Mouse (Mus musculus) midbrain, embryonic 10.5 days (tissue): ENCODE measurements around the gene Rhobtb1. TPM values are rescaled to one million over a fixed set of nuclear protein-coding genes. Genes with fewer than 3 reads are reported as not detected.

Source experiments
- DNase-seq: peaks from one replicate; pipeline ENCODE4 v3.0.0-alpha.2; 2017; ENCODE audit warnings: low spot score
- H3K27ac ChIP-seq: fragments of 300-500 bp; sonication (generic); replicated peaks from 2 replicates; pipeline ENCODE4 v1.5.1; 2016; ENCODE audit warnings: mild to moderate bottlenecking
- H3K27me3 ChIP-seq: fragments of 300-500 bp; sonication (generic); 2 replicates; pipeline ENCODE4 v1.6.1; 2016; ENCODE audit warnings: low read depth, mild to moderate bottlenecking; ENCODE audit not compliant: poor library complexity, severe bottlenecking
- H3K36me3 ChIP-seq: fragments of 300-500 bp; sonication (generic); 2 replicates; pipeline ENCODE4 v1.6.1; 2016; ENCODE audit warnings: mild to moderate bottlenecking, moderate library complexity
- H3K4me1 ChIP-seq: fragments of 300-500 bp; sonication (generic); 2 replicates; pipeline ENCODE4 v1.6.1; 2016
- H3K4me3 ChIP-seq: fragments of 300-500 bp; sonication (generic); 2 replicates; pipeline ENCODE4 v1.5.1; 2016; ENCODE audit warnings: mild to moderate bottlenecking, moderate library complexity
- H3K9me3 ChIP-seq: fragments of 300-500 bp; sonication (generic); replicated peaks from 2 replicates; pipeline ENCODE4 v1.6.1; 2016; ENCODE audit warnings: mild to moderate bottlenecking
- WGBS: fragments of 180-500 bp; shearing (Covaris S2); methylation state at CpG from one replicate; pipeline ENCODE4 v1.1.7; 2016; 5-methylcytosine and 5-hydroxymethylcytosine counted together
- polyA plus RNA-seq: library from polyadenylated mRNA; unstranded; fragments of >200 nt; fragmentation: Nextera tagmentation; extraction: Ambion mirVana; gene quantifications from 2 replicates; pipeline ENCODE4 v1.2.1, GENCODE M21; 2016

Rhobtb1 gene
- polyA plus RNA-seq, 1 experiment from 2014 or later: 12.6 TPM

GRCm38 (mm10) chr10:69305600-69305999, 154.4 kb downstream of the Rhobtb1 start:
- Histone ChIP-seq H3K27me3 (no peaks in the 10 kb centered on the region), H3K9me3 (no peaks in the 10 kb centered on the region), H3K27ac (no peak overlapping the region), H3K36me3 (no peaks in the 10 kb centered on the region), H3K4me3 (no peak overlapping the region), H3K4me1 (peaks cover 6% of the 10 kb centered on the region; the same call in 1 of the 2 replicates)
- WGBS: 81% methylated on average over 7 of the region's 7 CpGs
- DNase-seq: no peak

DNA sequence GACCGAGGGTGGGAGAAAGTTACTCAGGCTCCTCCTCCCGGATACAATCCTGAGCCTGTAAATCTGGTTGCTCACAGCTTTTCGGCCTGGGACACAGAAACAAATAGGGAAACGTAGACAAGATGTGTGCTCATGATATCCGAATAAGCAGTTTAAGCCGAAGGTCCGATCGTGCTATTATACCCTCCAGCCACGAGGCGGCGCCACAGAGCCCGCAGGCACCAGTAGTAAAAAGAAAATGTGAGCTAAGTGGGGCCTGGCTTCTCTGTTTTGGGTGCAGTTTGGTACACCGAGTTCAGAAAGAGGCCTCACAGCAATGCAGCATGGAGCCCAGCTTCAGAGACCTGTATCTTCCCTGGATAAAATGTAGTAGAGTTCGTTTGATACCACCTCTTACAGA, 155.0 kb downstream of the Rhobtb1 start:
- Histone ChIP-seq H3K27ac (no peak overlapping the region), H3K4me3 (no peak overlapping the region), H3K36me3 (no peaks in the 10 kb centered on the region), H3K4me1 (peaks cover 6% of the 10 kb centered on the region; the same call in 1 of the 2 replicates), H3K9me3 (no peaks in the 10 kb centered on the region), H3K27me3 (no peaks in the 10 kb centered on the region)
- peak; percentile 26 for DNase-seq
- 68% methylated on average over 14 of the region's 14 CpGs for WGBS

DNA sequence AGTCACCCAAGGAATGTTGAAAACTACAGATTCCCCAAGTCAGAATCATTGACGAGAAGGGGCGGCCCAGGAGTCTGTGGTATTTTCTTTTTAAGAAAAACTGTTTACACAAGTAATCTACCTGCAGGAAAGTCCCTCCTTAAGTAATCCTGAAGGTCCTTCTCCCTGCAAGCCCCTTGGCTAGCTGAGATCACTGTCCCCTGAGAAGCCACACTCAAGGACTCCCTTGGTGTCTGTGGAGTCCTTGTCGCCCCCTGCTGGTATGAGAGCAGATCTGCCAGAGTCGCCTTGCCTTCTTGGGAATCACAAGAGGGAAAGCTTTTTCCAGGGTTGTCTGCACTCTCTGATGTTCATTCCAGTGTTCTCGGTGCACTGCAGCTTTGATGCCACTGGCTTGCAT, 155.8 kb downstream of the Rhobtb1 start:
- no peaks in the 10 kb centered on the region for H3K27me3 ChIP-seq
- H3K4me3 ChIP-seq: no peak overlapping the region
- no peaks in the 10 kb centered on the region for H3K9me3 ChIP-seq
- H3K4me1 ChIP-seq: peaks cover 6% of the 10 kb centered on the region; the same call in 1 of the 2 replicates
- 46% methylated on average over 5 of the region's 5 CpGs for WGBS
- no peaks in the 10 kb centered on the region for H3K36me3 ChIP-seq
- DNase-seq: peak; percentile 69
- no peak overlapping the region for H3K27ac ChIP-seq

DNA sequence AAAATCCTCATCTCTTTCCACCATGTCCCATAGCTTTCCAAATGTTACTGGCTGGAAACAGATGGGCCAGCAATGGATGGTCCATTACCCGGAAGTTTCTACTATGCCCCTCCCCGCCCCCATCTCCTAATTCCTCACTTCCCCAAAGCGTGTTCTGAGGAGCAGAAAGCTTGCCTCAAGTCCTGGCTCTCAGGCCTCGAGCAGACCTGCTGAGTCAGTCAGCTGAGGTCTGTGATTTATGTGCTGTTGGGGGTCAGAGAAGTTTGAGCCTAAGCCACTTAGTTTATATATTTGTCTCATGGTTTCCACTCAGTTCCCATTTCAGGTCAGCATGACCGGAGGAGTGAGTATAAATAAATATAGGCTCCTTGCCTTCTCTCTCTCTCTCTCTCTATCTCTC, 157.9 kb downstream of the Rhobtb1 start:
- H3K27ac ChIP-seq: no peak overlapping the region
- no peak for DNase-seq
- H3K27me3 ChIP-seq: no peaks in the 10 kb centered on the region
- H3K4me1 ChIP-seq: no peaks in the 10 kb centered on the region
- 79% methylated on average over 5 of the region's 5 CpGs for WGBS
- no peaks in the 10 kb centered on the region for H3K9me3 ChIP-seq
- no peak overlapping the region for H3K4me3 ChIP-seq
- no peaks in the 10 kb centered on the region for H3K36me3 ChIP-seq

DNA sequence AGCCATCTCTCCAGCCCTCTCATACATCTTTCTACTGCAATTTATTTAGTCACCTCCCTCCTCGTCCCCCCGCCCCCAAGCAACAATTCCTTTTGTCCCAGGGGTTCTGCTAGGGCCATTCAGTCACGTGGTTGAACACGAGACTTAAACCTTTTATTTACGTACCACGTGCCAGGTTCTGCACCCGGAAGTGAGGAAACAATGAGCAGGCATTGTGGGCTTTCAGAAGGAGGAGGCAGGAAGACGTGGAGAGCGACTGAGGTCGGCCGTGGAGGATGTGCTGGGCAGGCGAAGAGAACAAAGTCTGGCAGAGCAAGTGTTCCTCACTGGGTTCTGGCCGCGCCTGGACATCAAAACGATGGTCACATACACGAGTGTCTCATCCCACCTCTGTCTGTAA, 160.6 kb downstream of the Rhobtb1 start:
- no peak overlapping the region for H3K27ac ChIP-seq
- 81% methylated on average over 16 of the region's 16 CpGs for WGBS
- no peaks in the 10 kb centered on the region for H3K27me3 ChIP-seq
- H3K4me3 ChIP-seq: no peak overlapping the region
- DNase-seq: no peak
- H3K36me3 ChIP-seq: no peaks in the 10 kb centered on the region
- no peaks in the 10 kb centered on the region for H3K4me1 ChIP-seq
- no peaks in the 10 kb centered on the region for H3K9me3 ChIP-seq

GRCm38 (mm10) chr10:69313944-69314343, 162.7 kb downstream of the Rhobtb1 start:
- Histone ChIP-seq H3K27me3 (no peaks in the 10 kb centered on the region), H3K27ac (no peak overlapping the region), H3K36me3 (no peaks in the 10 kb centered on the region), H3K4me1 (no peaks in the 10 kb centered on the region), H3K9me3 (no peaks in the 10 kb centered on the region), H3K4me3 (no peak overlapping the region)
- DNase-seq: no peak
- WGBS: 87% methylated on average over 8 of the region's 8 CpGs

- no peaks in the 10 kb centered on the region for H3K4me1 ChIP-seq
- no peaks in the 10 kb centered on the region for H3K27me3 ChIP-seq
- no peak overlapping the region for H3K4me3 ChIP-seq
- no peak for DNase-seq
- no peak overlapping the region for H3K27ac ChIP-seq
- WGBS: 81% methylated on average over 11 of the region's 11 CpGs
- no peaks in the 10 kb centered on the region for H3K36me3 ChIP-seq
- H3K9me3 ChIP-seq: no peaks in the 10 kb centered on the region; the same call in 1 of the 2 replicates
Observed at GRCm38 (mm10) chr10:69318514-69318913, 167.3 kb downstream of the Rhobtb1 start.

DNA sequence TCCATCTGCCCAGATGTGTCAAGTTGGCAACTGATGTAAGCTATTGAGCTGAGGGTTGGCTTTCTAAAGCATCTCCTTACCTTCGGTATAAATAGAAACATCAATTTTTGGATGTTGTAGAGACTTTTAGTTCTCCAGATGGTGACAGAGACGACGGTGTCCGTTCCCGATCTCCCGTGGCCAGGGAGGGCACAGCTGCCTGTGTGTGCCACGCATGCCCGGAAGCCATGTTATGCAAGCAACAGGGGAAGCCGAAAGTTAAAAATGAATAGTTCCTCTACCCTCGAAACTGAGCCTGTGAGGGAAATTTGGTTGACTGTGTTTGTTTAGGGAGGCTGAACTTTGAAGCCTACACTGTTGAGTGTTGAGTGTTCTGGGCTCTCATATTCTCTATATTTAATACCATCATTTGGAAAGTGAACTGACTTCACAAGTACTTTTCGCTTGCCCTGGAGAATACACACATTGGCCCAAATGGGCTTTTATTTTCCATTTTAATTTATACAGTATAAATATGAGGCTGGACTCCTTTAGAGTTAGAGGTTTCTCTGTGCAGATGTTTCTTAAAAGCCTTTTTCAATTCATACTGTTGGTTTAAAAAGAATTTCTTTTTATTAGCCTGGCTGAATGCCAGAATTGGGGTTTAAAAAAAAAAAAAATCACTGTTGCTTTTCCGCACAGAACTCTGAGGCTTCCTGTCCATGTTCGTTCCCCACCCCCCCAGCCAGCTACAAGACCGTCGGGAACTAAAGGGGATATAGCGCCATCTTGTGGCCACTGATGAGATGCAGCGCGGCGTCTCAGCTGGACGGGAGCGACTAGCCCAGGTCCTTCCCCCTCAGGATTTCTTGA, 169.7 kb downstream of the Rhobtb1 start:
- Histone ChIP-seq H3K9me3 (no peaks in the 10 kb centered on the region; the same call in 1 of the 2 replicates), H3K27me3 (no peaks in the 10 kb centered on the region), H3K36me3 (no peaks in the 10 kb centered on the region), H3K4me1 (no peaks in the 10 kb centered on the region), H3K4me3 (no peak overlapping the region), H3K27ac (no peak overlapping the region)
- 47% methylated on average over 21 of the region's 21 CpGs for WGBS
- peak; percentile 78 for DNase-seq

DNA sequence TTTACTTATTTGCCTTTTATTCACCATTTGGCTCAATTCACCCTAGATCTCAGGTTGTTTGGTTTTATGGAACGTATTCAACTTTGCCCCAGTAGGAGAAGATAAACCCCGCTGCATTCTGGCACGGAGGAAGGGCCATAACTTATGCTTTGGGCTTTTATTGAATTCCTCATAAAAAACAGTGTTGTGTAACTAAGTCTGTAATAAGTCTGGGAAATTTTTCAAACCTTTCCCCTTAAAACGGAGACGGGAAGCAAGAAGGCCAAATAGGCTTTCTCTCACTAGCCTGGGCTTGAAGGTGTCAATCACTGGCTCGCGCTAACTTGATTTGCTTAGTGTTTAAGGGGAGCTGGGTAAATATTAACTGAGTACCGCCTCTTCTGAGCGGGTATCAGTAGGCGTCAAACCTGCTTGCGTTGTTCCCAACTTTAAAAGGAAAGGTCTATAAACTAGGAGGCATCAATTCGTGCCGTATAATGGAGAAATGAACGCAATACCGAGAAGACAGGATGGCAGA, 170.3 kb downstream of the Rhobtb1 start:
- Histone ChIP-seq H3K4me1 (no peaks in the 10 kb centered on the region), H3K36me3 (no peaks in the 10 kb centered on the region), H3K9me3 (no peaks in the 10 kb centered on the region; the same call in 1 of the 2 replicates), H3K27ac (no peak overlapping the region), H3K4me3 (no peak overlapping the region), H3K27me3 (no peaks in the 10 kb centered on the region)
- 57% methylated on average over 15 of the region's 15 CpGs for WGBS
- DNase-seq: no peak

- no peak overlapping the region for H3K4me3 ChIP-seq
- WGBS: 87% methylated on average over 13 of the region's 13 CpGs
- H3K27ac ChIP-seq: no peak overlapping the region
- no peak for DNase-seq
- no peaks in the 10 kb centered on the region; the same call in 1 of the 2 replicates for H3K4me1 ChIP-seq
- no peaks in the 10 kb centered on the region for H3K36me3 ChIP-seq
- no peaks in the 10 kb centered on the region; the same call in 1 of the 2 replicates for H3K9me3 ChIP-seq
- H3K27me3 ChIP-seq: no peaks in the 10 kb centered on the region
Observed at GRCm38 (mm10) chr10:69323986-69324385, 172.8 kb downstream of the Rhobtb1 start.

DNA sequence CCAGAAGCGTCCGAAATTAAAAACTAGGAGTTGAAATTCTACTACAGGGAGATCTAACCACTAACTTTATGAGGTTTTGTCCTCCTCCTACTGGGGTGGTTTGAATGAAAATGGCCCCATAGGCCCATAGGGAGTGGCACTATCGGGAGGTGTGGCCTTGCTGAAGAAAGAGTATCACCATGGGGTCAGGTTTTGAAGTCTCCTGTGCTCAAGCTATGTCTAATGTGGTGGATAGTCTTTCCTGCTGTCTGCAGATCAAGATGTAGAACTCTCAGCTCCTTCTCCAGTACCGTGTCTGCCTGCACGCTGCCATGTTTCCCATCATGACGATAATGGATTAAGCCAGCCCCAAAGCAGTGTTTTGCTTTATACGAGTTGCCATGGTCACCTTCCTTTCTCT, 173.6 kb downstream of the Rhobtb1 start:
- no peaks in the 10 kb centered on the region; the same call in 1 of the 2 replicates for H3K4me1 ChIP-seq
- no peaks in the 10 kb centered on the region for H3K27me3 ChIP-seq
- H3K27ac ChIP-seq: no peak overlapping the region
- 89% methylated on average over 7 of the region's 7 CpGs for WGBS
- H3K4me3 ChIP-seq: no peak overlapping the region
- no peaks in the 10 kb centered on the region; the same call in 1 of the 2 replicates for H3K9me3 ChIP-seq
- DNase-seq: no peak
- no peaks in the 10 kb centered on the region for H3K36me3 ChIP-seq

DNA sequence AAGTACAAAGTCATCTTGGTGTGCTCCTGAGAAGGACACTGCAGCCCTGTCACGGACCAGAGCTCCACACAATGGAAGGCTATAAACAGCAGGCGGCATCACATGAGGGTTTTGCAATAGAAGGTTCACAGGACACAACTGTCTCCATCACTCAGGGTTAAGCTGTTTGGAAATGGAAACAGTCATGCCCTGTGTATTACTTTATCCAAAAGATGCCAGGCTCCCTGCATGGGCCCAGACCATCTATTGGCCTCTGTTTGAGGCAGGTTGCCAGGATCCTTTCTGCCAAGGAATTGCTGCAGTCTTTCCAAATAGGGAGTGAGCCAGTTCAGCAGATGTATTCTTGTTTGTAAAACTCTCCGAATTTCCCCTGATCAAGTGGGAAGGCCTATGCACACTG, 175.2 kb downstream of the Rhobtb1 start:
- WGBS: 90% methylated on average over 3 of the region's 3 CpGs
- Histone ChIP-seq H3K36me3 (no peaks in the 10 kb centered on the region), H3K27me3 (no peaks in the 10 kb centered on the region), H3K9me3 (no peaks in the 10 kb centered on the region), H3K4me1 (no peaks in the 10 kb centered on the region; the same call in 1 of the 2 replicates), H3K27ac (no peak overlapping the region), H3K4me3 (no peak overlapping the region)
- no peak for DNase-seq

DNA sequence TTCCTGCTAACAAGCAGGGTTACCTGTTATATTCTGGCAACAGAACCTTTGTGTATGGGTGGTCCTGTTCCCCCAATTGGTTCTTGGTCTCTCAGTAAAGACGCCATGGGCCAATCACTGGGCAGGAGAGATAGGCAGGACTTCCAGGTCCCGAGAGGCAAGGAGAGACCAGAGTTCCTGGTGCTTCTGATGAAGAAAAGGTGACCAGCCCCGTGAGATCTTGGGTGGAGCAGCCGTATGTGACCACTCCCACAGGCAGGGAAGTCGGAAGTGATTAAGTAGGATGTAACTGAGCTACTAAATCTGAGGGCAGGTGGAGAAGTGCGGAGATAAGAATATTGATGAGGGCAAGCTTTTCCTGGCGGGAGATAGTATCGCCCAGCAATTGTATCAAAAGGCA, 176.1 kb downstream of the Rhobtb1 start:
- H3K9me3 ChIP-seq: no peaks in the 10 kb centered on the region
- WGBS: 67% methylated on average over 8 of the region's 8 CpGs
- H3K4me3 ChIP-seq: no peak overlapping the region
- DNase-seq: no peak
- no peak overlapping the region for H3K27ac ChIP-seq
- H3K27me3 ChIP-seq: no peaks in the 10 kb centered on the region
- no peaks in the 10 kb centered on the region for H3K36me3 ChIP-seq
- no peaks in the 10 kb centered on the region; the same call in 1 of the 2 replicates for H3K4me1 ChIP-seq
